ENCODE assay signal across 8 mouse cellular contexts in genomic region chr11:57727303-57727969, GRCm38 (mm10).
DNase-seq lines count a peak whose midpoint lies in the region; ATAC-seq and TF ChIP-seq lines count a peak whose summit lies in the region.

No protein-coding gene starts in this region.

- H3K4me2 ChIP-seq in hindbrain, embryonic 13.5 days, result no peak overlapping the region
- H3K4me2 ChIP-seq in hindbrain, embryonic 12.5 days (replicated peaks), result no peak overlapping the region
- no peak overlapping the region for H3K4me2 ChIP-seq in liver, postnatal 0 days (ENCODE audit: low read depth, low read length)

- H3K27ac ChIP-seq in hindbrain, embryonic 13.5 days, result peak overlapping the region; percentile 35
- H3K27ac ChIP-seq in hindbrain, embryonic 12.5 days, result no peak overlapping the region
- no peak overlapping the region for H3K27ac ChIP-seq in liver, postnatal 0 days (ENCODE audit: low read depth)

- no peak for TF ChIP-seq EP300 in liver, postnatal 0 days (IDR thresholded peaks at IDR 0.05; ENCODE audit: low read depth)

- H3K9me3 ChIP-seq in hindbrain, embryonic 13.5 days, result no peaks in the 10 kb centered on the region
- no peaks in the 10 kb centered on the region for H3K9me3 ChIP-seq in hindbrain, embryonic 12.5 days (replicated peaks)
- H3K9me3 ChIP-seq in liver, postnatal 0 days (ENCODE audit: low read length), result no peaks in the 10 kb centered on the region

- WGBS in hindbrain, embryonic 13.5 days, result 60% methylated on average over 9 of the region's 9 CpGs
- WGBS in hindbrain, embryonic 12.5 days, result 54% methylated on average over 9 of the region's 9 CpGs
- WGBS in liver, postnatal 0 days (ENCODE audit: insufficient replicate concordance), result 63% methylated on average over 9 of the region's 9 CpGs

- H3K9ac ChIP-seq in hindbrain, embryonic 13.5 days, result 0 out of 2 replicates have a peak overlapping the region, but pooled peaks have one; percentile 35
- H3K9ac ChIP-seq in hindbrain, embryonic 12.5 days, result no peak overlapping the region
- H3K9ac ChIP-seq in liver, postnatal 0 days (replicated peaks), result no peak overlapping the region

- peaks cover 17% of the 10 kb centered on the region for H3K4me1 ChIP-seq in hindbrain, embryonic 13.5 days (replicated peaks)
- peaks cover 8% of the 10 kb centered on the region for H3K4me1 ChIP-seq in hindbrain, embryonic 12.5 days
- H3K4me1 ChIP-seq in liver, postnatal 0 days (ENCODE audit: insufficient read depth), result no peaks in the 10 kb centered on the region

- H3K36me3 ChIP-seq in hindbrain, embryonic 13.5 days, result peaks cover 5% of the 10 kb centered on the region; the same call in 1 of the 2 replicates
- H3K36me3 ChIP-seq in hindbrain, embryonic 12.5 days, result no peaks in the 10 kb centered on the region
- H3K36me3 ChIP-seq in liver, postnatal 0 days (replicated peaks; ENCODE audit: insufficient read depth, low read length), result 0 out of 2 replicates have a peak, but pooled peaks cover 6% of the 10 kb centered on the region

- H3K4me3 ChIP-seq in hindbrain, embryonic 13.5 days, result no peak overlapping the region
- H3K4me3 ChIP-seq in hindbrain, embryonic 12.5 days, result no peak overlapping the region
- no peak overlapping the region for H3K4me3 ChIP-seq in liver, postnatal 0 days (ENCODE audit: low read depth, low read length)

- DNase-seq in gastrocnemius, postnatal 25 days, result peak; percentile 75
- DNase-seq in layer of hippocampus, adult 11-12 months (ENCODE audit: low spot score), result peak; percentile 63
- DNase-seq in liver, postnatal 0 days, result peak; percentile 22
- DNase-seq in right cerebral cortex, postnatal 10 days (ENCODE audit: low spot score in 2 of 2), result peak; percentile 85 to 86
- no peak for DNase-seq in thymus, postnatal 10 days (ENCODE audit: low spot score in 2 of 2)
- DNase-seq in T-cell, adult 2 months (ENCODE audit: low spot score), result no peak

- H3K27me3 ChIP-seq in hindbrain, embryonic 13.5 days, result 0 out of 2 replicates have a peak, but pooled peaks cover 6% of the 10 kb centered on the region
- H3K27me3 ChIP-seq in hindbrain, embryonic 12.5 days, result no peaks in the 10 kb centered on the region
- H3K27me3 ChIP-seq in liver, postnatal 0 days (ENCODE audit: insufficient read depth, low read length), result no peaks in the 10 kb centered on the region

- ATAC-seq in hindbrain, embryonic 13.5 days (ENCODE audit: low FRiP score), result peak; percentile 66
- ATAC-seq in hindbrain, embryonic 12.5 days (ENCODE audit: low FRiP score), result no peak
- ATAC-seq in liver, postnatal 0 days, result no peak

- TF ChIP-seq CTCF in liver, postnatal 0 days (IDR thresholded peaks at IDR 0.05; ENCODE audit: low read depth), result no peak

Comparison
In these comparisons a context has a peak if more than half of its experiments do, and no peak if none do; other contexts are left out.
1. DNase-seq: peak in gastrocnemius, postnatal 25 days (single experiment), layer of hippocampus, adult 11-12 months (single experiment), liver, postnatal 0 days (single experiment) and right cerebral cortex, postnatal 10 days (2 of 2); none in thymus, postnatal 10 days (0 of 2) and T-cell, adult 2 months (single experiment).